Mouse (Mus musculus) neural tube, embryonic 15.5 days (tissue): ENCODE measurements around the gene Tmem132b. TPM values are rescaled to one million over a fixed set of nuclear protein-coding genes. Genes with fewer than 3 reads are reported as not detected.
"Not testable (repeated sequence)": the region's sequence is repeated elsewhere in the genome, so short reads cannot be mapped to it uniquely, and the experiment has no call there.

ENCODE experiments used
- ATAC-seq: fragments of 200-750 bp; cut with Nextera tagmentation; 2 replicates; pipeline ENCODE4 v1.8.0; 2017; ENCODE audit warnings: mild to moderate bottlenecking, moderate TSS enrichment, moderate library complexity; ENCODE audit not compliant: low FRiP score
- H3K27ac ChIP-seq: fragments of 300-500 bp; sonication (generic); replicated peaks from 2 replicates; pipeline ENCODE4 v1.5.1; 2015; ENCODE audit warnings: mild to moderate bottlenecking, inconsistent platforms
- H3K27me3 ChIP-seq: fragments of 300-500 bp; sonication (generic); replicated peaks from 2 replicates; pipeline ENCODE4 v1.6.1; 2015; ENCODE audit warnings: inconsistent platforms
- H3K36me3 ChIP-seq: fragments of 300-500 bp; sonication (generic); 2 replicates; pipeline ENCODE4 v1.6.1; 2015; ENCODE audit warnings: inconsistent platforms
- H3K4me1 ChIP-seq: fragments of 300-500 bp; sonication (generic); 2 replicates; pipeline ENCODE4 v1.6.1; 2015; ENCODE audit warnings: inconsistent platforms
- H3K4me2 ChIP-seq: fragments of 300-500 bp; sonication (generic); 2 replicates; pipeline ENCODE4 v1.6.1; 2015; ENCODE audit warnings: inconsistent platforms, mild to moderate bottlenecking, moderate library complexity
- H3K4me3 ChIP-seq: fragments of 300-500 bp; sonication (generic); replicated peaks from 2 replicates; pipeline ENCODE4 v1.5.1; 2015; ENCODE audit warnings: mild to moderate bottlenecking, inconsistent platforms
- H3K9ac ChIP-seq: fragments of 300-500 bp; sonication (generic); replicated peaks from 2 replicates; pipeline ENCODE4 v1.6.1; 2015; ENCODE audit warnings: mild to moderate bottlenecking, inconsistent platforms
- H3K9me3 ChIP-seq: fragments of 300-500 bp; sonication (generic); replicated peaks from 2 replicates; pipeline ENCODE4 v1.6.1; 2016; ENCODE audit warnings: inconsistent platforms
- WGBS: fragments of 180-500 bp; shearing (Covaris S2); methylation state at CpG from one replicate; pipeline ENCODE4 v1.1.7; 2015; ENCODE audit warnings: mixed read lengths; 5-methylcytosine and 5-hydroxymethylcytosine counted together
- polyA plus RNA-seq: library from polyadenylated mRNA; unstranded; fragments of >200 nt; fragmentation: Nextera tagmentation; extraction: Ambion mirVana; gene quantifications from 2 replicates; pipeline ENCODE4 v1.2.1, GENCODE M21; 2015

Gene Tmem132b
- polyA plus RNA-seq, result 4.9 and 5.6 TPM in 2 replicates

GRCm38 (mm10) chr5:125531634-125532033 lies at the start of gene Tmem132b:
Tmem132b (plus strand) TSS chr5:125531774.
- no peaks in the 10 kb centered on the region for H3K36me3 ChIP-seq
- H3K27me3 ChIP-seq, result peaks cover 55% of the 10 kb centered on the region
- H3K4me2 ChIP-seq, result peak within 1 kb of the TSS; percentile 96
- peaks cover 41% of the 10 kb centered on the region for H3K4me1 ChIP-seq
- no peaks in the 10 kb centered on the region for H3K9me3 ChIP-seq
- H3K4me3 ChIP-seq, result peak within 1 kb of the TSS; percentile 63
- ATAC-seq, result 0 out of 2 replicates have a peak, but pooled peaks have one; percentile 34
- peak within 1 kb of the TSS; percentile 73 for H3K9ac ChIP-seq
- peak within 1 kb of the TSS; percentile 76 for H3K27ac ChIP-seq
- WGBS, result under 1% methylated on average over 25 of the region's 25 CpGs

DNA sequence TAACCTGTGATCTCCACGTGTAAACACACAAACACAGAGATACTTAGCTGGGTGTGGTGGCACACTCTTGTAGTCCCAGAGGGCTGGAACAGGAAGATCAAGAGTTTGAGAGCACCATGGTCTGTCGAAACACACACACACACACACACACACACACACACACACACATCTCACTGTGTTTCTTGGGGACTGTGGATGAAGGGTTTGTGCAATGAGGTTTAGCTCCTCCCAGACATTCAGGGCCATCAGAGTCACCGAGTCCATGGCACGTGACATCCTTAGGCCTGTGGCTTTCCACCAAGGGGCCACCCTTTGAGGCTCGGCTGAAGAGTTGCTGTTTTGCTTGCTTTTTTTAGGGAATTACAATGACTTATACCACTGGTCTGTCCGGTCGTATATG lies 49.1 kb upstream of the Tmem132b start:
- H3K9ac ChIP-seq, result no peak overlapping the region
- H3K4me2 ChIP-seq, result no peak overlapping the region
- H3K4me3 ChIP-seq, result no peak overlapping the region
- H3K4me1 ChIP-seq, result peaks cover 35% of the 10 kb centered on the region
- H3K27me3 ChIP-seq, result no peaks in the 10 kb centered on the region
- H3K9me3 ChIP-seq, result no peaks in the 10 kb centered on the region
- H3K27ac ChIP-seq, result no peak overlapping the region
- no peak for ATAC-seq
- peaks cover 42% of the 10 kb centered on the region for H3K36me3 ChIP-seq
- WGBS, result 94% methylated on average over 7 of the region's 7 CpGs

DNA sequence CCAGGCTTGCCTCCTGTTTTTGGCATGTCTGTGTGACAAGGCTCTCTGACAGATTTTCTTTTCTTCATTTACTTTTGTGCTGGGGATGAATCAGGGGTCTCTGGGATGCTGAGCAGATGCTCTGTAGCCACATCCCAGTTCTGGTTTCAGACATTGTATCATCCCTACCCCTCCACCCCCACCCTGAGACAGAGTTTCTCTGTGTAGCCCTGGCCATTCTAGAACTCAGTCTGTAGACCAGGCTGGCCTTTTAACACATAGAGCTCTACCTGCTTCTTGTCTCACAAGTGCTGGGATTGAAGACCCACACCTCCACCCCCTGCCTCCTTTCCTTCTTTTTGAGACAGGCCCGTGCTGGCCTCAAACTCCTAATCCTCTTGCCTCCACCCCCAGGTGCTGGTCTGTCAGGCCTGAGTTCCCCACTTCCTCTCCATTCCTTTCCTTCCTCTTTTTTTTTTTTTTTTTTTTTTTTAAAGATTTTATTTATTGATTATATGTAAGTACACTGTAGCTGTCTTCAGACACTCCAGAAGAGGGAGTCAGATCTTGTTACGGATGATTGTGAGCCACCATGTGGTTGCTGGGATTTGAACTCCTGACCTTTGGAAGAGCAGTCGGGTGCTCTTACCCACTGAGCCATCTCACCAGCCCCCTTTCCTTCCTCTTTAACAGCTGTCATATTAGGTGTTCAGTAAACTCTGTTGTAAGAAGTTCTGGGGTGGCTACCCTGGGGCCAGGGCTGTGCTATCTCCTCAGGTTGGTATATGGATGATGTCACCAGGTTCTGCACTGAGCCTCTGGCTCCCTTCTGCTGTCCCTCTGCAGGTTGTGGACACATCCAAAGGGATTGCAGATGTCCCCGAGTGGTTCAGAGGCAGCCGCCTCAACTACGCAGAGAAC lies 47.6 kb upstream of the Tmem132b start:
- ATAC-seq, result no peak
- Histone ChIP-seq H3K4me3 (no peak overlapping the region), H3K9ac (no peak overlapping the region), H3K27ac (no peak overlapping the region), H3K27me3 (no peaks in the 10 kb centered on the region), H3K36me3 (peaks cover 50% of the 10 kb centered on the region), H3K4me1 (peaks cover 26% of the 10 kb centered on the region), H3K4me2 (no peak overlapping the region), H3K9me3 (no peaks in the 10 kb centered on the region)
- WGBS, result 84% methylated on average over 6 of the region's 6 CpGs

DNA sequence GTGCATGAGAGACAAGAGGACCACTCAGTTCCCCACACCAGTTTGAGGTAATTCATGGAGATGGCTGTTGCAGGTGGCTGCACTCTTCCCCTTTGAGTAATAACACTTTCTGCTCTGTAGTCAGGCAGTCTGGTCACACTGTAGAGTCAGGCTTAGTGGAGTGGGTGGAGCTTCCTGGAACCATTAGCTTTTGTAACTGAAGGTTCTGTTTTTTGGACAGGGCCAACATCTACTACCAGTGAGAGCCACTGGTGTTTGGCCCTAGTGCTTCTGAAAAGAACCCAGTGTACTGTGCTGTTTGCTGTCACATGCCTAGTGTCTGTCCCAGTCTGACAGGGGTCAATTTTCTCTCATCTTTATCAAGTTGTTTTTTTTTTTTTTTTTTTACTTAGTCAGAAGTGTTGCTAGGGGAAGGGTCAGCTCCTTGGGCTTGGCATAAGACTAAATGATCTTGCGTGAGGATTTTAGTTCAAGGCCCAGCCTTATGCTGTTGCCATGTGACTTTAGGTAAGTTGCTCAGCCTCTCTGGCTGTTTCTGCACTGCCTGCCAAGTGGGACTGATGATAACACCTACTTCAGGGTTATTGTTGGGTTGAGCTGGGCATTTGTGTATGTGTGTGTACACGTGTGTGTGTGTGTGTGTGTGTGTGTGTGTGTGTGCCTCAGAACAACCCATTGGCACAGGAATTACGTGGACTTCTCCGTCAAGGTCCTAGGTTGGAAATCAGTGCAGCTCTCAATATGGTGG lies 46.4 kb upstream of the Tmem132b start:
- no peak overlapping the region for H3K9ac ChIP-seq
- 94% methylated on average over 4 of the region's 4 CpGs for WGBS
- no peaks in the 10 kb centered on the region for H3K27me3 ChIP-seq
- ATAC-seq, result no peak
- no peaks in the 10 kb centered on the region for H3K9me3 ChIP-seq
- H3K4me1 ChIP-seq, result 0 out of 2 replicates have a peak, but pooled peaks cover 16% of the 10 kb centered on the region
- H3K27ac ChIP-seq, result no peak overlapping the region
- H3K4me2 ChIP-seq, result no peak overlapping the region
- H3K4me3 ChIP-seq, result no peak overlapping the region
- peaks cover 52% of the 10 kb centered on the region for H3K36me3 ChIP-seq

DNA sequence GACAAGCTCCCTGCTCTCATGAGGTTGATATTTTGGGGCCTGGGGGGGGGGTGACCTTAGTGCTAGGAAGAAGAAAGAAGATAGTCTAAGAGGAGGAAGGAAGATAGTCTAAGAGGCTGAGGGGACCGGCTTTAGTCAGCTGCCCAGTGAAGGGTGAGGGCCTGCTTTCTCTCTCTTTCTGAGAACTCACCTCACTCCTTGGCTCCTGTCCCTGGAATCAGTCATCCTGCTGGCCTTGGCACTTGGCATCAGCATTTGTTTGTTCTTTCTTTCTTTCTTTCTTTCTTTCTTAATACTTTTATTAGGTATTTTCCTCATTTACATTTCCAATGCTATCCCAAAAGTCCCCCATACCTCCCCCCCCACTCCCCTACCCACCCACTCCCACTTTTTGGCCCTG lies 45.5 kb upstream of the Tmem132b start:
- no peaks in the 10 kb centered on the region for H3K27me3 ChIP-seq
- WGBS, result 100% methylated on average over 1 of the region's 1 CpGs
- H3K4me3 ChIP-seq, result no peak overlapping the region
- no peak overlapping the region for H3K27ac ChIP-seq
- no peak for ATAC-seq
- 0 out of 2 replicates have a peak, but pooled peaks cover 11% of the 10 kb centered on the region for H3K4me1 ChIP-seq
- H3K9me3 ChIP-seq, result no peaks in the 10 kb centered on the region
- H3K4me2 ChIP-seq, result no peak overlapping the region
- H3K36me3 ChIP-seq, result peaks cover 60% of the 10 kb centered on the region
- no peak overlapping the region for H3K9ac ChIP-seq

GRCm38 (mm10) chr5:125487375-125488115 lies 44.0 kb upstream of the Tmem132b start:
- Histone ChIP-seq H3K27ac (0 out of 2 replicates have a peak overlapping the region, but pooled peaks have one; percentile 33), H3K4me3 (no peak overlapping the region), H3K36me3 (peaks cover 71% of the 10 kb centered on the region), H3K9me3 (no peaks in the 10 kb centered on the region), H3K27me3 (no peaks in the 10 kb centered on the region), H3K4me1 (0 out of 2 replicates have a peak, but pooled peaks cover 11% of the 10 kb centered on the region), H3K4me2 (no peak overlapping the region), H3K9ac (no peak overlapping the region)
- 50% methylated on average over 11 of the region's 11 CpGs for WGBS
- ATAC-seq, result no peak; the same call in 1 of the 2 replicates

GRCm38 (mm10) chr5:125488116-125488455 lies 43.5 kb upstream of the Tmem132b start:
- H3K9me3 ChIP-seq, result no peaks in the 10 kb centered on the region
- no peaks in the 10 kb centered on the region for H3K27me3 ChIP-seq
- H3K4me3 ChIP-seq, result no peak overlapping the region
- H3K27ac ChIP-seq, result 0 out of 2 replicates have a peak overlapping the region, but pooled peaks have one; percentile 33
- peaks cover 71% of the 10 kb centered on the region for H3K36me3 ChIP-seq
- 48% methylated on average over 4 of the region's 4 CpGs for WGBS
- H3K4me1 ChIP-seq, result 0 out of 2 replicates have a peak, but pooled peaks cover 11% of the 10 kb centered on the region
- no peak overlapping the region for H3K4me2 ChIP-seq
- no peak for ATAC-seq
- H3K9ac ChIP-seq, result no peak overlapping the region

- peaks cover 71% of the 10 kb centered on the region for H3K36me3 ChIP-seq
- not testable (repeated sequence) for ATAC-seq, H3K9me3 ChIP-seq, H3K27me3 ChIP-seq, H3K9ac ChIP-seq, H3K4me3 ChIP-seq, H3K4me2 ChIP-seq, H3K27ac ChIP-seq
- 0 out of 2 replicates have a peak, but pooled peaks cover 11% of the 10 kb centered on the region for H3K4me1 ChIP-seq
- WGBS, result 92% methylated on average over 5 of the region's 5 CpGs
These were observed 42.6 kb upstream of the Tmem132b start for GRCm38 (mm10) chr5:125488953-125489352.

DNA sequence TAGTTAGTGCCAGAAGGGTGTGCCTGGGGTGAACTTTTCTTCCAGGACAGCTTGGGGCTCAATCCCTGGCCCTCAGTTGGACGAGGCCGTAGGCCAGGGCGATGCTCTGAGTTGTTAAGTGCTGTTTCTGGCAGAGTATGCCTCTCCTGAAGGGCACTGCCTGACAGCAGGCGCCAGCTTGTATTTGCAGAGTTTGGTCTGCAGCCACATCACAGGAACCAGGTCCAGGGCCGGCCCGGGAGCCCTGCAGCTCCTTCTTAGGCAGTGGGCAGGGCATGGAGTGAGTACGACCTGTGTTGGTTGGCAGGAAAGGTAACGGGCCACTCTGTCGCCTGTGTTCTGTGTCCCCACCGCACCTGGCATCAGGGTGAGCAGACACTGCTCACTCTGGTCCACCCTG lies 40.5 kb upstream of the Tmem132b start:
- 0 out of 2 replicates have a peak, but pooled peaks cover 11% of the 10 kb centered on the region for H3K4me1 ChIP-seq
- H3K9me3 ChIP-seq, result no peaks in the 10 kb centered on the region
- no peak overlapping the region for H3K27ac ChIP-seq
- H3K27me3 ChIP-seq, result no peaks in the 10 kb centered on the region
- no peak overlapping the region for H3K9ac ChIP-seq
- H3K4me3 ChIP-seq, result no peak overlapping the region
- H3K4me2 ChIP-seq, result no peak overlapping the region
- peaks cover 67% of the 10 kb centered on the region for H3K36me3 ChIP-seq
- WGBS, result 91% methylated on average over 10 of the region's 10 CpGs
- ATAC-seq, result no peak

- no peak overlapping the region for H3K27ac ChIP-seq
- 0 out of 2 replicates have a peak, but pooled peaks cover 5% of the 10 kb centered on the region for H3K4me1 ChIP-seq
- 67% methylated on average over 17 of the region's 17 CpGs for WGBS
- no peak for ATAC-seq
- H3K4me3 ChIP-seq, result no peak overlapping the region
- H3K27me3 ChIP-seq, result no peaks in the 10 kb centered on the region
- no peaks in the 10 kb centered on the region for H3K9me3 ChIP-seq
- no peak overlapping the region for H3K9ac ChIP-seq
- peaks cover 59% of the 10 kb centered on the region for H3K36me3 ChIP-seq
- H3K4me2 ChIP-seq, result no peak overlapping the region
These were observed 39.0 kb upstream of the Tmem132b start for GRCm38 (mm10) chr5:125492379-125493092.

- Histone ChIP-seq H3K4me2 (no peak overlapping the region), H3K9me3 (no peaks in the 10 kb centered on the region), H3K27me3 (no peaks in the 10 kb centered on the region), H3K9ac (no peak overlapping the region), H3K4me1 (no peaks in the 10 kb centered on the region), H3K36me3 (peaks cover 54% of the 10 kb centered on the region), H3K27ac (no peak overlapping the region), H3K4me3 (no peak overlapping the region)
- WGBS, result 72% methylated on average over 5 of the region's 5 CpGs
- ATAC-seq, result no peak
These were observed 38.5 kb upstream of the Tmem132b start for GRCm38 (mm10) chr5:125493093-125493423.
